In genomic region chr3:146618357-146618756, GRCm38 (mm10) we compare ENCODE assay signal across 34 mouse cellular contexts. TPM values are rescaled to one million over a fixed set of nuclear protein-coding genes. Genes with fewer than 3 reads are reported as not detected.
DNase-seq lines count a peak whose midpoint lies in the region; ATAC-seq and TF ChIP-seq lines count a peak whose summit lies in the region.
"Had no signal": no experiment of that assay in that cellular context is flagged by ENCODE, and none has a peak within 500 bp of the region (broad histone marks: within the 10 kb centered on the region; RNA-seq: fewer than 3 reads in every experiment).

No protein-coding gene starts in this region.

- no peaks in the 10 kb centered on the region for H3K36me3 ChIP-seq in liver, embryonic 11.5 days (ENCODE audit: control insufficient read depth, insufficient read depth, low read length)
- no peaks in the 10 kb centered on the region for H3K36me3 ChIP-seq in liver, embryonic 14.5 days (replicated peaks; ENCODE audit: control insufficient read depth, insufficient read depth, low read depth)
- H3K36me3 ChIP-seq: embryonic facial prominence, embryonic 10.5 days; embryonic facial prominence, embryonic 13.5 days; heart, embryonic 10.5 days; heart, embryonic 13.5 days had no signal

- H3K4me2 ChIP-seq in liver, embryonic 11.5 days = no peak overlapping the region
- no peak overlapping the region for H3K4me2 ChIP-seq in liver, embryonic 14.5 days (ENCODE audit: low read depth)
- H3K4me2 ChIP-seq: embryonic facial prominence, embryonic 13.5 days; forebrain, embryonic 13.5 days; heart, embryonic 13.5 days; hindbrain, embryonic 14.5 days had no signal

- ATAC-seq in liver, embryonic 11.5 days (replicated peaks; ENCODE audit: low FRiP score) = peak; percentile 45; the same call in 1 of the 2 replicates
- ATAC-seq in liver, embryonic 14.5 days (ENCODE audit: insufficient read depth) = peak; percentile 69; the same call in 1 of the 2 replicates
- ATAC-seq in megakaryocyte-erythroid progenitor cell, adult 5-6 weeks (replicated peaks; ENCODE audit: low FRiP score, low TSS enrichment, poor library complexity, severe bottlenecking) = 0 out of 2 replicates have a peak, but pooled peaks have one; percentile 36
- ATAC-seq: forebrain, embryonic 13.5 days; forebrain, embryonic 16.5 days; hindbrain, postnatal 0 days had no signal

- H3K4me3 ChIP-seq in liver, embryonic 11.5 days (ENCODE audit: low read depth, low read length) = no peak overlapping the region
- no peak overlapping the region for H3K4me3 ChIP-seq in liver, embryonic 14.5 days (ENCODE audit: insufficient read depth in 1 of 2, low read depth in 2 of 2, low read length in 2 of 2)
- H3K4me3 ChIP-seq: embryonic facial prominence, embryonic 10.5 days; embryonic facial prominence, embryonic 13.5 days; erythroblast, embryonic 14.5 days; forebrain, embryonic 13.5 days; heart, embryonic 10.5 days; heart, embryonic 13.5 days had no signal

- no peak for TF ChIP-seq EP300 in liver, embryonic 14.5 days (IDR thresholded peaks at IDR 0.05; ENCODE audit: low read depth)

- no peaks in the 10 kb centered on the region for H3K4me1 ChIP-seq in liver, embryonic 11.5 days (replicated peaks; ENCODE audit: control insufficient read depth, insufficient read depth, low read length)
- peaks cover 4 to 8% of the 10 kb centered on the region in 2 experiments for H3K4me1 ChIP-seq in liver, embryonic 14.5 days (replicated peaks; ENCODE audit: control insufficient read depth in 2 of 2, insufficient read depth in 2 of 2, low read length in 1 of 2)
- H3K4me1 ChIP-seq: embryonic facial prominence, embryonic 10.5 days; embryonic facial prominence, embryonic 13.5 days; forebrain, embryonic 13.5 days; heart, embryonic 10.5 days had no signal

- DNase-seq in heart, adult 11 months = peak; percentile 28
- DNase-seq in heart, adult 8-10 months (ENCODE audit: low spot score) = no peak
- DNase-seq in liver, embryonic 11.5 days (ENCODE audit: low spot score) = no peak
- DNase-seq in liver, embryonic 14.5 days (ENCODE audit: low read depth in 3 of 3, low spot score in 3 of 3) = no peak
- DNase-seq in yolk sac, embryonic 10.5 days (ENCODE audit: low spot score) = no peak
- no peak for DNase-seq in kidney, postnatal 14 days
- no peak for DNase-seq in ovary, postnatal 36 days (ENCODE audit: low spot score)
- DNase-seq: adrenal gland, adult 2 months; adrenal gland, postnatal 14 days; cerebellum, adult 11 months; cerebellum, adult 2 months; cerebellum, postnatal 10 days; cerebellum, postnatal 36 days; embryo, embryonic 11 days; gastrocnemius, postnatal 10 days; heart, adult 18-20 months; heart, postnatal 14 days; heart, postnatal 4 days had no signal

- no peak for TF ChIP-seq CTCF in liver, embryonic 14.5 days (IDR thresholded peaks at IDR 0.05; ENCODE audit: low read depth)

- H3K9ac ChIP-seq in liver, embryonic 11.5 days (ENCODE audit: low read depth, low read length) = no peak overlapping the region
- no peak overlapping the region for H3K9ac ChIP-seq in liver, embryonic 14.5 days (replicated peaks)
- H3K9ac ChIP-seq: embryonic facial prominence, embryonic 13.5 days; forebrain, embryonic 13.5 days; heart, embryonic 13.5 days; hindbrain, embryonic 14.5 days had no signal

- WGBS in liver, embryonic 11.5 days = 37% methylated on average over 4 of the region's 4 CpGs
- WGBS in liver, embryonic 14.5 days (ENCODE audit: insufficient replicate concordance) = 20% methylated on average over 4 of the region's 4 CpGs

- H3K27me3 ChIP-seq in liver, embryonic 11.5 days (replicated peaks; ENCODE audit: control insufficient read depth, insufficient read depth, low read length) = no peaks in the 10 kb centered on the region
- no peaks in the 10 kb centered on the region; the same call in 1 of the 2 replicates for H3K27me3 ChIP-seq in liver, embryonic 14.5 days (ENCODE audit: control insufficient read depth, insufficient read depth, low read length)
- H3K27me3 ChIP-seq: embryonic facial prominence, embryonic 13.5 days; forebrain, embryonic 13.5 days; heart, embryonic 13.5 days had no signal

- no peaks in the 10 kb centered on the region for H3K9me3 ChIP-seq in liver, embryonic 11.5 days (ENCODE audit: control insufficient read depth, low read length)
- no peaks in the 10 kb centered on the region for H3K9me3 ChIP-seq in liver, embryonic 14.5 days (ENCODE audit: control insufficient read depth, low read length)
- H3K9me3 ChIP-seq: embryonic facial prominence, embryonic 10.5 days; embryonic facial prominence, embryonic 13.5 days; forebrain, embryonic 13.5 days; heart, embryonic 10.5 days; heart, embryonic 13.5 days had no signal

- no peak overlapping the region for H3K27ac ChIP-seq in liver, embryonic 11.5 days (ENCODE audit: low read depth, low read length)
- H3K27ac ChIP-seq in liver, embryonic 14.5 days = no peak overlapping the region
- H3K27ac ChIP-seq: embryonic facial prominence, embryonic 10.5 days; embryonic facial prominence, embryonic 13.5 days; forebrain, embryonic 13.5 days; heart, embryonic 10.5 days; heart, embryonic 13.5 days; hindbrain, embryonic 14.5 days; hindbrain, postnatal 0 days had no signal

RNA-seq across cellular contexts. Expression of gene Dnase2b, which starts 3.0 kb away (rescaled TPM):
- total RNA-seq in heart, adult 8-10 months (2022) = not detected
- polyA plus RNA-seq in liver, embryonic 11.5 days (2014; fragmentation: Nextera tagmentation; extraction: Ambion mirVana) = 0.09 and 0.11 TPM in 2 replicates
- 0.45 and 0.52 TPM in 2 replicates for polyA plus RNA-seq in liver, embryonic 14.5 days (2012; rRNA removed)
- polyA plus RNA-seq in liver, embryonic 14.5 days (2014; fragmentation: Nextera tagmentation; extraction: Ambion mirVana) = 1.4 TPM in 2 replicates
- total RNA-seq in megakaryocyte-erythroid progenitor cell, adult 5-6 weeks (2014; fragmentation: Nextera tagmentation) = not detected in 2 replicates
- not detected in 2 replicates for total RNA-seq in megakaryocyte-erythroid progenitor cell, adult 5-6 weeks (2017)
- total RNA-seq: adrenal gland, adult 2 months; ES-E14; gastrocnemius, adult 18-20 months; gastrocnemius, postnatal 10 days; heart, adult 18-20 months; heart, postnatal 14 days; heart, postnatal 4 days; hindbrain, postnatal 0 days had no signal
- polyA plus RNA-seq: adrenal gland, adult 2 months; cerebellum, adult 2 months; embryonic facial prominence, embryonic 10.5 days; erythroblast, embryonic 14.5 days; forebrain, embryonic 13.5 days; forebrain, embryonic 16.5 days; heart, embryonic 10.5 days; heart, embryonic 13.5 days; heart, embryonic 16.5 days; hindbrain, embryonic 11.5 days; hindbrain, embryonic 14.5 days; hindbrain, postnatal 0 days had no signal

RNA-seq across cellular contexts. Expression of gene 4930503B20Rik, which starts 32.8 kb away (rescaled TPM):
- total RNA-seq in heart, adult 8-10 months (2022) = under 1 TPM in 1 of 4 experiments, not detected in 3; 0.16 TPM
- not detected in 2 replicates for polyA plus RNA-seq in liver, embryonic 11.5 days (2014; fragmentation: Nextera tagmentation; extraction: Ambion mirVana)
- polyA plus RNA-seq in liver, embryonic 14.5 days (2012; rRNA removed) = not detected in 2 replicates
- polyA plus RNA-seq in liver, embryonic 14.5 days (2014; fragmentation: Nextera tagmentation; extraction: Ambion mirVana) = not detected in 2 replicates
- not detected in 2 replicates for total RNA-seq in megakaryocyte-erythroid progenitor cell, adult 5-6 weeks (2014; fragmentation: Nextera tagmentation)
- total RNA-seq in megakaryocyte-erythroid progenitor cell, adult 5-6 weeks (2017) = not detected in 2 replicates
- total RNA-seq: adrenal gland, adult 2 months; adrenal gland, postnatal 14 days; adrenal gland, postnatal 4 days; ES-E14; gastrocnemius, adult 18-20 months; gastrocnemius, postnatal 4 days; heart, adult 18-20 months; hindbrain, postnatal 0 days had no signal
- polyA plus RNA-seq: adrenal gland, adult 2 months; cerebellum, adult 2 months; embryonic facial prominence, embryonic 10.5 days; erythroblast, embryonic 14.5 days; forebrain, embryonic 13.5 days; forebrain, embryonic 16.5 days; heart, embryonic 10.5 days; heart, embryonic 13.5 days; hindbrain, embryonic 11.5 days; hindbrain, embryonic 14.5 days; hindbrain, postnatal 0 days had no signal

RNA-seq across cellular contexts. Expression of gene Uox, which starts 48.1 kb away (rescaled TPM):
- total RNA-seq in heart, adult 8-10 months (2022) = not detected
- polyA plus RNA-seq in liver, embryonic 11.5 days (2014; fragmentation: Nextera tagmentation; extraction: Ambion mirVana) = 0.34 and 0.55 TPM in 2 replicates
- polyA plus RNA-seq in liver, embryonic 14.5 days (2012; rRNA removed) = 2.5 and 4.3 TPM in 2 replicates
- polyA plus RNA-seq in liver, embryonic 14.5 days (2014; fragmentation: Nextera tagmentation; extraction: Ambion mirVana) = 6.4 and 7.1 TPM in 2 replicates
- not detected in 2 replicates for total RNA-seq in megakaryocyte-erythroid progenitor cell, adult 5-6 weeks (2014; fragmentation: Nextera tagmentation)
- total RNA-seq in megakaryocyte-erythroid progenitor cell, adult 5-6 weeks (2017) = not detected in 2 replicates
- total RNA-seq: ES-E14; heart, adult 18-20 months; heart, postnatal 14 days; heart, postnatal 4 days had no signal
- polyA plus RNA-seq: adrenal gland, adult 2 months; embryonic facial prominence, embryonic 10.5 days; erythroblast, embryonic 14.5 days; forebrain, embryonic 13.5 days; forebrain, embryonic 16.5 days; heart, embryonic 10.5 days; hindbrain, embryonic 11.5 days; hindbrain, embryonic 14.5 days had no signal
